Mouse (Mus musculus): ENCODE data around the gene Nfam1. TPM values are rescaled to one million over a fixed set of nuclear protein-coding genes. Genes with fewer than 3 reads are reported as not detected.

Gene Nfam1
- polyA plus RNA-seq, 1 experiment: 19.3 TPM

- no peak for DNase-seq
- TF ChIP-seq CTCF (IDR thresholded peaks at IDR 0.05; ENCODE audit: insufficient read depth, low read length) (no peak), POLR2A (IDR thresholded peaks at IDR 0.05; ENCODE audit: borderline replicate concordance, extremely low read depth, low read depth, low read length) (no peak)
- Histone ChIP-seq H3K4me3 (replicated peaks; ENCODE audit: extremely low read depth, low read depth, low read length) (no peak overlapping the region), H3K4me1 (ENCODE audit: control insufficient read depth, insufficient read depth, low read length) (no peaks in the 10 kb centered on the region)
- WGBS: 26% methylated on average over 6 of the region's 6 CpGs
Measured at GRCm38 (mm10) chr15:83042655-83043361, 9.7 kb upstream of the Nfam1 start.

- Histone ChIP-seq H3K4me1 (ENCODE audit: control insufficient read depth, insufficient read depth, low read length) (no peaks in the 10 kb centered on the region), H3K4me3 (replicated peaks; ENCODE audit: extremely low read depth, low read depth, low read length) (no peak overlapping the region)
- 81% methylated on average over 2 of the region's 2 CpGs for WGBS
- no peak for DNase-seq
- no peak for TF ChIP-seq CTCF (IDR thresholded peaks at IDR 0.05; ENCODE audit: insufficient read depth, low read length)
- TF ChIP-seq POLR2A (IDR thresholded peaks at IDR 0.05; ENCODE audit: borderline replicate concordance, extremely low read depth, low read depth, low read length): no peak
Measured at GRCm38 (mm10) chr15:83040156-83040555, 7.0 kb upstream of the Nfam1 start.

- 50% methylated on average over 3 of the region's 3 CpGs for WGBS
Measured at GRCm38 (mm10) chr15:83038812-83039211, 5.7 kb upstream of the Nfam1 start.

GRCm38 (mm10) chr15:83037755-83038483 is 4.8 kb upstream of the Nfam1 start:
- no peaks in the 10 kb centered on the region for H3K4me1 ChIP-seq (ENCODE audit: control insufficient read depth, insufficient read depth, low read length)
- WGBS: 1% methylated on average over 8 of the region's 8 CpGs
- DNase-seq: peak; percentile 93
- H3K4me3 ChIP-seq (replicated peaks; ENCODE audit: extremely low read depth, low read depth, low read length): no peak overlapping the region
- TF ChIP-seq CTCF (IDR thresholded peaks at IDR 0.05; ENCODE audit: insufficient read depth, low read length) (peak; percentile 96), POLR2A (IDR thresholded peaks at IDR 0.05; ENCODE audit: borderline replicate concordance, extremely low read depth, low read depth, low read length) (no peak)

More at GRCm38 (mm10) chr15:83038812-83039211, 5.7 kb upstream of the Nfam1 start:
- Histone ChIP-seq H3K4me1 (ENCODE audit: control insufficient read depth, insufficient read depth, low read length) (no peaks in the 10 kb centered on the region), H3K4me3 (replicated peaks; ENCODE audit: extremely low read depth, low read depth, low read length) (no peak overlapping the region)
- DNase-seq: no peak
- TF ChIP-seq CTCF (IDR thresholded peaks at IDR 0.05; ENCODE audit: insufficient read depth, low read length): no peak
- no peak for TF ChIP-seq POLR2A (IDR thresholded peaks at IDR 0.05; ENCODE audit: borderline replicate concordance, extremely low read depth, low read depth, low read length)

GRCm38 (mm10) chr15:83036900-83037519 is 3.9 kb upstream of the Nfam1 start:
- WGBS: 59% methylated on average over 14 of the region's 14 CpGs
- H3K4me1 ChIP-seq (ENCODE audit: control insufficient read depth, insufficient read depth, low read length): no peaks in the 10 kb centered on the region
- H3K4me3 ChIP-seq (replicated peaks; ENCODE audit: extremely low read depth, low read depth, low read length): no peak overlapping the region
- no peak for DNase-seq
- no peak for TF ChIP-seq CTCF (IDR thresholded peaks at IDR 0.05; ENCODE audit: insufficient read depth, low read length)
- no peak for TF ChIP-seq POLR2A (IDR thresholded peaks at IDR 0.05; ENCODE audit: borderline replicate concordance, extremely low read depth, low read depth, low read length)

GRCm38 (mm10) chr15:83036089-83036488 is 3.0 kb upstream of the Nfam1 start:
- H3K4me3 ChIP-seq (replicated peaks; ENCODE audit: extremely low read depth, low read depth, low read length): no peak overlapping the region
- no peak for DNase-seq
- no peaks in the 10 kb centered on the region for H3K4me1 ChIP-seq (ENCODE audit: control insufficient read depth, insufficient read depth, low read length)
- TF ChIP-seq POLR2A (IDR thresholded peaks at IDR 0.05; ENCODE audit: borderline replicate concordance, extremely low read depth, low read depth, low read length): no peak
- no peak for TF ChIP-seq CTCF (IDR thresholded peaks at IDR 0.05; ENCODE audit: insufficient read depth, low read length)
- 45% methylated on average over 7 of the region's 7 CpGs for WGBS

- TF ChIP-seq CTCF (IDR thresholded peaks at IDR 0.05; ENCODE audit: insufficient read depth, low read length) (no peak), POLR2A (IDR thresholded peaks at IDR 0.05; ENCODE audit: borderline replicate concordance, extremely low read depth, low read depth, low read length) (no peak)
- whole genome bisulfite sequencing: 34% methylated on average over 17 of the region's 17 CpGs
- no peak overlapping the region for H3K4me3 ChIP-seq (replicated peaks; ENCODE audit: extremely low read depth, low read depth, low read length)
- H3K4me1 ChIP-seq (ENCODE audit: control insufficient read depth, insufficient read depth, low read length): no peaks in the 10 kb centered on the region
- DNase-seq: no peak
Measured at GRCm38 (mm10) chr15:83034275-83034977, 1.3 kb upstream of the Nfam1 start.

GRCm38 (mm10) chr15:83030884-83031283 is 2.2 kb downstream of the Nfam1 start:
- no peak for DNase-seq
- no peak for TF ChIP-seq CTCF (IDR thresholded peaks at IDR 0.05; ENCODE audit: insufficient read depth, low read length)
- no peak for TF ChIP-seq POLR2A (IDR thresholded peaks at IDR 0.05; ENCODE audit: borderline replicate concordance, extremely low read depth, low read depth, low read length)
- Histone ChIP-seq H3K4me3 (replicated peaks; ENCODE audit: extremely low read depth, low read depth, low read length) (no peak overlapping the region), H3K4me1 (ENCODE audit: control insufficient read depth, insufficient read depth, low read length) (no peaks in the 10 kb centered on the region)
- 52% methylated on average over 4 of the region's 4 CpGs for WGBS
